Mouse (Mus musculus): ENCODE data around the gene St6galnac3. TPM values are rescaled to one million over a fixed set of nuclear protein-coding genes. Genes with fewer than 3 reads are reported as not detected.

St6galnac3 gene
- polyA plus RNA-seq, 2 experiments: 20.7 to 36.0 TPM

- H3K4me3 ChIP-seq (replicated peaks; ENCODE audit: low read length): no peak overlapping the region
- no peaks in the 10 kb centered on the region for H3K4me1 ChIP-seq (ENCODE audit: control insufficient read depth, insufficient read depth, low read length)
- no peak overlapping the region for H3K27ac ChIP-seq (replicated peaks; ENCODE audit: low read depth, low read length)
- no peak overlapping the region for H3K9ac ChIP-seq (ENCODE audit: low read depth, low read length, severe bottlenecking)
- H3K9me3 ChIP-seq (ENCODE audit: control insufficient read depth, low read length): no peaks in the 10 kb centered on the region
- WGBS: 85% methylated on average over 16 of the region's 16 CpGs
- no peaks in the 10 kb centered on the region for H3K36me3 ChIP-seq (ENCODE audit: control insufficient read depth, insufficient read depth, low read length)
- H3K4me2 ChIP-seq (replicated peaks; ENCODE audit: low read depth, low read length, severe bottlenecking): no peak overlapping the region
- TF ChIP-seq POLR2A (IDR thresholded peaks at IDR 0.05; ENCODE audit: borderline replicate concordance, extremely low read depth, insufficient read depth, insufficient read length): no peak
- ATAC-seq (ENCODE audit: low FRiP score, low read depth) (no peak), DNase-seq (ENCODE audit: low spot score) (no peak)
- no peaks in the 10 kb centered on the region for H3K27me3 ChIP-seq (ENCODE audit: control insufficient read depth, insufficient read depth, low read length)
Observed at GRCm38 (mm10) chr3:153353313-153354103, 371.5 kb downstream of the St6galnac3 start.

DNA sequence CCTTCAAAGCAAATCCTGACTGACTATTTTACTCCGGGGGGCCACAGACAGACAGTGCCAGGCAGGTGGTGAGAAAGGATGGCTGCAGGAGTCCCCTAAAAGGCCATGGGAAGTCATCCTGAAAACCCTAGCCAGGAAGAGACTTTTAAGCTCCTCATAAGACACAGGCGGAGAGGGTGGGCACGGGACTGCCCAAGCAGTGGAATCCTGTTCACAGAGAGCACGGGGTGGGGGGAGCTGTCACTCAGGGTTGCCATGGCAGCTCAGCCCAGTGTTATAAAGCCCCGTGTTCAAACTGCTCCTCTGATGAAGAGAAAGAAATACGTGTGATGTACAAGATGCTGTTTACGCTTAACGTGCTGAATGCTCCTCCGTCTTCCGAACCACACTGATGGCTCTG lies 375.0 kb downstream of the St6galnac3 start:
- TF ChIP-seq POLR2A (IDR thresholded peaks at IDR 0.05; ENCODE audit: borderline replicate concordance, extremely low read depth, insufficient read depth, insufficient read length): no peak
- Histone ChIP-seq H3K36me3 (ENCODE audit: control insufficient read depth, insufficient read depth, low read length) (no peaks in the 10 kb centered on the region), H3K27me3 (ENCODE audit: control insufficient read depth, insufficient read depth, low read length) (no peaks in the 10 kb centered on the region), H3K27ac (replicated peaks; ENCODE audit: low read depth, low read length) (no peak overlapping the region), H3K9me3 (ENCODE audit: control insufficient read depth, low read length) (no peaks in the 10 kb centered on the region), H3K9ac (ENCODE audit: low read depth, low read length, severe bottlenecking) (no peak overlapping the region), H3K4me3 (replicated peaks; ENCODE audit: low read length) (no peak overlapping the region), H3K4me2 (replicated peaks; ENCODE audit: low read depth, low read length, severe bottlenecking) (no peak overlapping the region), H3K4me1 (ENCODE audit: control insufficient read depth, insufficient read depth, low read length) (no peaks in the 10 kb centered on the region)
- no peak for ATAC-seq (ENCODE audit: low FRiP score, low read depth)
- no peak for DNase-seq (ENCODE audit: low spot score)
- WGBS: 83% methylated on average over 10 of the region's 10 CpGs

DNA sequence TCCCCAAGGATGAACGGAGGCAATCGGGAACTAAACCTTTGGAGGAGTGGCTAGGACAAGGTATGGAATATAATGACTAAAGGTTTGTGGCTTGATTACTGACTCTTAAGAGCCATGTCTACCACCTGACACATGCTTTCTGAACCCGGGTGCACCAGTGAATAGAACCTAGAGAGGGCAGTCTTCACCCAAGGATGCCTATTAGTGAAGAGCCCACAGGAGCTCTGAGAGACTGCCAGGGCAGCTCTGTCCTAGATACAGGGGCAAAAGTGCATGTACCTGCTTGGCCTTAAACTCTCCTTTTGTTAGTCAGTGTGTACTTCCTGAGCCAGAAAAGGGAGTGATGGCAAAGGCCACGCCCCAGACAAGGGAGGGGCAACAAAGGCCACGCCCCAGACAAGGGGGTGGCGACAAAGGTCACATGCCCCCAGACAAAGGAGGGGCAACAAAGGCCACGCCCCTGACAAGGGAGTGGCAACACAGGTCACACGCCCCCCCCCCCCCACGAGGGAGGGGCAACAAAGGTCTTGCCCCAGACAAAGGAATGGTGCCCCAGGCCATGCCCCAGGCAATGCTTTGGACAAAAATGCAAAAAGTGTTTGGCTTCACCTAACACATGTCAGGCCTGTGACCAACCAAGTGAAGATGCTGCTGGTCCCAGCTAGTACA lies 376.0 kb downstream of the St6galnac3 start:
- DNase-seq (ENCODE audit: low spot score) (no peak), ATAC-seq (ENCODE audit: low FRiP score, low read depth) (no peak)
- Histone ChIP-seq H3K9me3 (ENCODE audit: control insufficient read depth, low read length) (no peaks in the 10 kb centered on the region), H3K27me3 (ENCODE audit: control insufficient read depth, insufficient read depth, low read length) (no peaks in the 10 kb centered on the region), H3K36me3 (ENCODE audit: control insufficient read depth, insufficient read depth, low read length) (no peaks in the 10 kb centered on the region), H3K4me1 (ENCODE audit: control insufficient read depth, insufficient read depth, low read length) (no peaks in the 10 kb centered on the region), H3K9ac (ENCODE audit: low read depth, low read length, severe bottlenecking) (no peak overlapping the region), H3K4me3 (replicated peaks; ENCODE audit: low read length) (no peak overlapping the region), H3K4me2 (replicated peaks; ENCODE audit: low read depth, low read length, severe bottlenecking) (no peak overlapping the region), H3K27ac (replicated peaks; ENCODE audit: low read depth, low read length) (no peak overlapping the region)
- TF ChIP-seq POLR2A (IDR thresholded peaks at IDR 0.05; ENCODE audit: borderline replicate concordance, extremely low read depth, insufficient read depth, insufficient read length): no peak
- 82% methylated on average over 9 of the region's 9 CpGs for WGBS

DNA sequence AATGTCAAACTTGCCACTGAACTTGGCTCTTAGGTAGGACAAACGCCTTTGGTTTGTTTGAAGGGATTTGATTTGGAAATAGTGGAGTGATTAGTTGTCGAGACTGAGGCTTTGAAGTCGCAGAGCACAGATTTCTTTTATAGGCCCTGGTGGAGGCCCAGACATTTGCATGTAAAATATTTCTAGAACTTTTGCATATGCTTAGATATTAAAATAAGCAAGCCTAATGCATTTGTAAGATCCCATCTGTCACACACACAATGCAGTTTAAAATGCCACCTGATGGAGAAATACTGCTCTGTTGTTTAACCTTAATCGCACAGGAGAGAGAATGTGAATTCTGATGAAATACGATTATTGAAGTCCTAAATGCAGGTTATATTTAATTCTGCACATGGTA lies 380.0 kb downstream of the St6galnac3 start:
- TF ChIP-seq POLR2A (IDR thresholded peaks at IDR 0.05; ENCODE audit: borderline replicate concordance, extremely low read depth, insufficient read depth, insufficient read length): no peak
- ATAC-seq (ENCODE audit: low FRiP score, low read depth): no peak

GRCm38 (mm10) chr3:153339940-153340339 lies 385.0 kb downstream of the St6galnac3 start:
- DNase-seq (ENCODE audit: low spot score) (no peak), ATAC-seq (ENCODE audit: low FRiP score, low read depth) (no peak)
- no peak for TF ChIP-seq POLR2A (IDR thresholded peaks at IDR 0.05; ENCODE audit: borderline replicate concordance, extremely low read depth, insufficient read depth, insufficient read length)
- 77% methylated on average over 2 of the region's 2 CpGs for WGBS
- no peaks in the 10 kb centered on the region for H3K27me3 ChIP-seq (ENCODE audit: control insufficient read depth, insufficient read depth, low read length)
- no peak overlapping the region for H3K4me3 ChIP-seq (replicated peaks; ENCODE audit: low read length)
- no peak overlapping the region for H3K9ac ChIP-seq (ENCODE audit: low read depth, low read length, severe bottlenecking)
- H3K9me3 ChIP-seq (ENCODE audit: control insufficient read depth, low read length): no peaks in the 10 kb centered on the region
- no peak overlapping the region for H3K4me2 ChIP-seq (replicated peaks; ENCODE audit: low read depth, low read length, severe bottlenecking)
- no peaks in the 10 kb centered on the region for H3K36me3 ChIP-seq (ENCODE audit: control insufficient read depth, insufficient read depth, low read length)
- H3K4me1 ChIP-seq (ENCODE audit: control insufficient read depth, insufficient read depth, low read length): no peaks in the 10 kb centered on the region
- H3K27ac ChIP-seq (replicated peaks; ENCODE audit: low read depth, low read length): no peak overlapping the region

More for the DNA sequence above, 380.0 kb downstream of the St6galnac3 start:
- Histone ChIP-seq H3K27me3 (ENCODE audit: control insufficient read depth, insufficient read depth, low read length) (no peaks in the 10 kb centered on the region), H3K9ac (ENCODE audit: low read depth, low read length, severe bottlenecking) (no peak overlapping the region), H3K4me2 (replicated peaks; ENCODE audit: low read depth, low read length, severe bottlenecking) (no peak overlapping the region), H3K27ac (replicated peaks; ENCODE audit: low read depth, low read length) (no peak overlapping the region), H3K36me3 (ENCODE audit: control insufficient read depth, insufficient read depth, low read length) (no peaks in the 10 kb centered on the region), H3K4me3 (replicated peaks; ENCODE audit: low read length) (no peak overlapping the region), H3K4me1 (ENCODE audit: control insufficient read depth, insufficient read depth, low read length) (no peaks in the 10 kb centered on the region), H3K9me3 (ENCODE audit: control insufficient read depth, low read length) (no peaks in the 10 kb centered on the region)
- WGBS: 72% methylated on average over 5 of the region's 5 CpGs
- DNase-seq (ENCODE audit: low spot score): no peak

Data from limb, embryonic 14.5 days (tissue).